Mouse (Mus musculus) liver, postnatal 0 days (tissue): ENCODE data around the gene Plekha6. TPM values are rescaled to one million over a fixed set of nuclear protein-coding genes. Genes with fewer than 3 reads are reported as not detected.
A peak's percentile ranks its signal among the peaks of the same experiment; 100 is the strongest.

Source experiments
- ATAC-seq: fragments of 200-750 bp; cut with Nextera tagmentation; 2 replicates; pipeline ENCODE4 v1.8.0; 2017; ENCODE audit warnings: mild to moderate bottlenecking, moderate library complexity
- DNase-seq: peaks from one replicate; pipeline ENCODE4 v3.0.0-alpha.2; 2016
- H3K27ac ChIP-seq: fragments of 300-500 bp; sonication (generic); 2 replicates; pipeline ENCODE4 v1.5.1; 2014; ENCODE audit warnings: antibody characterized with exemption, moderate library complexity, mild to moderate bottlenecking, low read depth
- H3K27me3 ChIP-seq: fragments of 300-500 bp; sonication (generic); 2 replicates; pipeline ENCODE4 v1.6.1; 2014; ENCODE audit warnings: low read length, control low read depth, mixed read lengths; ENCODE audit not compliant: insufficient read depth
- H3K36me3 ChIP-seq: fragments of 300-500 bp; sonication (generic); replicated peaks from 2 replicates; pipeline ENCODE4 v1.6.1; 2014; ENCODE audit warnings: mild to moderate bottlenecking, control low read depth, low read length, moderate library complexity, mixed read lengths; ENCODE audit not compliant: insufficient read depth
- H3K4me1 ChIP-seq: fragments of 300-500 bp; sonication (generic); 2 replicates; pipeline ENCODE4 v1.6.1; 2014; ENCODE audit warnings: antibody characterized with exemption, mild to moderate bottlenecking, control low read depth; ENCODE audit not compliant: insufficient read depth
- H3K4me2 ChIP-seq: fragments of 300-500 bp; sonication (generic); 2 replicates; pipeline ENCODE4 v1.6.1; 2014; ENCODE audit warnings: low read depth, mild to moderate bottlenecking, low read length, moderate library complexity, mixed read lengths
- H3K4me3 ChIP-seq: fragments of 300-500 bp; sonication (generic); 2 replicates; pipeline ENCODE4 v1.5.1; 2014; ENCODE audit warnings: low read depth, low read length
- H3K9ac ChIP-seq: fragments of 300-500 bp; sonication (generic); replicated peaks from 2 replicates; pipeline ENCODE4 v1.6.1; 2014; ENCODE audit warnings: mild to moderate bottlenecking, moderate library complexity
- H3K9me3 ChIP-seq: fragments of 300-500 bp; sonication (generic); 2 replicates; pipeline ENCODE4 v1.6.1; 2016; ENCODE audit warnings: mild to moderate bottlenecking, control low read depth, low read length, mixed read lengths
- CTCF ChIP-seq: sonication (generic); IDR thresholded peaks from 2 replicates; pipeline ENCODE4 v1.5.1; 2016; ENCODE audit warnings: antibody characterized with exemption, low read depth
- EP300 ChIP-seq: IDR thresholded peaks from 2 replicates; pipeline ENCODE4 v1.6.1; 2016; ENCODE audit warnings: antibody characterized with exemption, low read depth, mild to moderate bottlenecking
- WGBS: fragments of 180-500 bp; shearing (Covaris S2); extraction: QIAGEN DNeasy Blood & Tissue Kit; methylation state at CpG from one replicate; pipeline ENCODE4 v1.1.7; 2014; ENCODE audit not compliant: insufficient replicate concordance; 5-methylcytosine and 5-hydroxymethylcytosine counted together
- polyA plus RNA-seq: library from polyadenylated mRNA; unstranded; fragments of >200 nt; fragmentation: Nextera tagmentation; extraction: Ambion mirVana; gene quantifications from 2 replicates; pipeline ENCODE4 v1.2.1, GENCODE M21; 2015

The Plekha6 gene
- polyA plus RNA-seq, 1 experiment from 2014 or later = 3.8 TPM

GRCm38 (mm10) chr1:133296376-133296775 lies 132.4 kb downstream of the Plekha6 start:
- H3K27ac ChIP-seq = no peak overlapping the region
- DNase-seq (no peak), ATAC-seq (no peak)
- no peak overlapping the region for H3K4me3 ChIP-seq
- no peak overlapping the region for H3K9ac ChIP-seq
- TF ChIP-seq CTCF (no peak), EP300 (no peak)
- WGBS = 85% methylated on average over 9 of the region's 9 CpGs
- no peaks in the 10 kb centered on the region for H3K36me3 ChIP-seq
- no peak overlapping the region for H3K4me2 ChIP-seq
- H3K27me3 ChIP-seq = no peaks in the 10 kb centered on the region
- H3K9me3 ChIP-seq = no peaks in the 10 kb centered on the region
- H3K4me1 ChIP-seq = no peaks in the 10 kb centered on the region

GRCm38 (mm10) chr1:133298816-133299215 lies 134.8 kb downstream of the Plekha6 start:
- WGBS = 54% methylated on average over 14 of the region's 14 CpGs
- no peak overlapping the region for H3K4me2 ChIP-seq
- H3K4me1 ChIP-seq = no peaks in the 10 kb centered on the region
- H3K27ac ChIP-seq = no peak overlapping the region
- H3K9me3 ChIP-seq = no peaks in the 10 kb centered on the region
- ATAC-seq (no peak), DNase-seq (no peak)
- no peak overlapping the region for H3K4me3 ChIP-seq
- TF ChIP-seq EP300 (no peak), CTCF (no peak)
- no peaks in the 10 kb centered on the region for H3K27me3 ChIP-seq
- no peak overlapping the region for H3K9ac ChIP-seq
- H3K36me3 ChIP-seq = no peaks in the 10 kb centered on the region

- no peaks in the 10 kb centered on the region for H3K4me1 ChIP-seq
- 45% methylated on average over 3 of the region's 3 CpGs for WGBS
- ATAC-seq (peak; percentile 65), DNase-seq (peak; percentile 47)
- no peak overlapping the region for H3K9ac ChIP-seq
- H3K36me3 ChIP-seq = no peaks in the 10 kb centered on the region
- H3K4me2 ChIP-seq = no peak overlapping the region
- no peak overlapping the region for H3K4me3 ChIP-seq
- H3K27me3 ChIP-seq = no peaks in the 10 kb centered on the region
- no peak for TF ChIP-seq EP300
- TF ChIP-seq CTCF = no peak
- no peaks in the 10 kb centered on the region for H3K9me3 ChIP-seq
- 0 out of 2 replicates have a peak overlapping the region, but pooled peaks have one; percentile 7 for H3K27ac ChIP-seq
Observed at GRCm38 (mm10) chr1:133302540-133302939, 138.5 kb downstream of the Plekha6 start.

GRCm38 (mm10) chr1:133306842-133307241 lies 142.8 kb downstream of the Plekha6 start:
- 12% methylated on average over 4 of the region's 4 CpGs for WGBS
- no peaks in the 10 kb centered on the region for H3K27me3 ChIP-seq
- ATAC-seq (no peak), DNase-seq (peak; percentile 77)
- TF ChIP-seq CTCF (peak; percentile 86), EP300 (no peak)
- H3K27ac ChIP-seq = no peak overlapping the region
- H3K9ac ChIP-seq = no peak overlapping the region
- no peak overlapping the region for H3K4me2 ChIP-seq
- no peak overlapping the region for H3K4me3 ChIP-seq
- no peaks in the 10 kb centered on the region for H3K9me3 ChIP-seq
- H3K36me3 ChIP-seq = no peaks in the 10 kb centered on the region
- H3K4me1 ChIP-seq = peaks cover 8% of the 10 kb centered on the region; the same call in 1 of the 2 replicates

- H3K27ac ChIP-seq = no peak overlapping the region
- DNase-seq = peak; percentile 30
- ATAC-seq = no peak
- H3K27me3 ChIP-seq = no peaks in the 10 kb centered on the region
- H3K9ac ChIP-seq = no peak overlapping the region
- H3K4me3 ChIP-seq = no peak overlapping the region
- peaks cover 8% of the 10 kb centered on the region; the same call in 1 of the 2 replicates for H3K4me1 ChIP-seq
- TF ChIP-seq EP300 = no peak
- peak; percentile 79 for TF ChIP-seq CTCF
- no peaks in the 10 kb centered on the region for H3K9me3 ChIP-seq
- H3K4me2 ChIP-seq = no peak overlapping the region
- H3K36me3 ChIP-seq = no peaks in the 10 kb centered on the region
- WGBS = 14% methylated on average over 6 of the region's 6 CpGs
Observed at GRCm38 (mm10) chr1:133307318-133307717, 143.3 kb downstream of the Plekha6 start.

- 58% methylated on average over 14 of the region's 14 CpGs for WGBS
Observed at GRCm38 (mm10) chr1:133309652-133310267, 145.8 kb downstream of the Plekha6 start, which contains the start of gene Golt1a. TSS of gene Golt1a (plus strand) at chr1:133309800.

More at GRCm38 (mm10) chr1:133309652-133310267, 145.8 kb downstream of the Plekha6 start, which contains the start of gene Golt1a:
- H3K9me3 ChIP-seq = no peaks in the 10 kb centered on the region
- peak; percentile 74 for DNase-seq
- peaks cover 8% of the 10 kb centered on the region; the same call in 1 of the 2 replicates for H3K4me1 ChIP-seq
- TF ChIP-seq CTCF (no peak), EP300 (peak; percentile 31; the same call in 1 of the 2 replicates)
- peak within 1 kb of the TSS; percentile 58 for H3K4me2 ChIP-seq
- peak within 1 kb of the TSS; percentile 11; the same call in 1 of the 2 replicates for H3K4me3 ChIP-seq
- no peaks in the 10 kb centered on the region for H3K27me3 ChIP-seq
- H3K27ac ChIP-seq = peak within 1 kb of the TSS; percentile 83
- ATAC-seq = peak; percentile 91
- no peak within 1 kb of the TSS for H3K9ac ChIP-seq
- 0 out of 2 replicates have a peak, but pooled peaks cover 2% of the 10 kb centered on the region for H3K36me3 ChIP-seq
